Mouse (Mus musculus): ENCODE results near the gene Cd83. TPM values are rescaled to one million over a fixed set of nuclear protein-coding genes. Genes with fewer than 3 reads are reported as not detected.

The Cd83 gene
- polyA plus RNA-seq (2012): 3.3 and 3.7 TPM in 2 replicates

GRCm38 (mm10) chr13:43784725-43785711 is at the start of gene Cd83:
Gene Cd83 (plus strand): TSS chr13:43784775.

Other genes with a start within 250 kb of the Cd83 start
- 8.0 and 9.5 TPM in 2 replicates for gene Mcur1, start 224.6 kb upstream of the Cd83 start, polyA plus RNA-seq (2012)
- gene Rnf182, start 169.1 kb upstream of the Cd83 start, polyA plus RNA-seq (2012): 0.03 TPM in 1 of 2 replicates, not detected in the other

Data from megakaryocyte-erythroid progenitor cell, adult 5 weeks (primary cell).